Mouse (Mus musculus): ENCODE measurements around the gene Rps15. TPM values are rescaled to one million over a fixed set of nuclear protein-coding genes. Genes with fewer than 3 reads are reported as not detected.
A peak's percentile ranks its signal among the peaks of the same experiment; 100 is the strongest.
"Not testable (repeated sequence)": the region's sequence is repeated elsewhere in the genome, so short reads cannot be mapped to it uniquely, and the experiment has no call there.

The Rps15 gene
- polyA plus RNA-seq (2015; fragmentation: Nextera tagmentation; extraction: Ambion mirVana) = 1,158 and 1,206 TPM in 2 replicates

DNA sequence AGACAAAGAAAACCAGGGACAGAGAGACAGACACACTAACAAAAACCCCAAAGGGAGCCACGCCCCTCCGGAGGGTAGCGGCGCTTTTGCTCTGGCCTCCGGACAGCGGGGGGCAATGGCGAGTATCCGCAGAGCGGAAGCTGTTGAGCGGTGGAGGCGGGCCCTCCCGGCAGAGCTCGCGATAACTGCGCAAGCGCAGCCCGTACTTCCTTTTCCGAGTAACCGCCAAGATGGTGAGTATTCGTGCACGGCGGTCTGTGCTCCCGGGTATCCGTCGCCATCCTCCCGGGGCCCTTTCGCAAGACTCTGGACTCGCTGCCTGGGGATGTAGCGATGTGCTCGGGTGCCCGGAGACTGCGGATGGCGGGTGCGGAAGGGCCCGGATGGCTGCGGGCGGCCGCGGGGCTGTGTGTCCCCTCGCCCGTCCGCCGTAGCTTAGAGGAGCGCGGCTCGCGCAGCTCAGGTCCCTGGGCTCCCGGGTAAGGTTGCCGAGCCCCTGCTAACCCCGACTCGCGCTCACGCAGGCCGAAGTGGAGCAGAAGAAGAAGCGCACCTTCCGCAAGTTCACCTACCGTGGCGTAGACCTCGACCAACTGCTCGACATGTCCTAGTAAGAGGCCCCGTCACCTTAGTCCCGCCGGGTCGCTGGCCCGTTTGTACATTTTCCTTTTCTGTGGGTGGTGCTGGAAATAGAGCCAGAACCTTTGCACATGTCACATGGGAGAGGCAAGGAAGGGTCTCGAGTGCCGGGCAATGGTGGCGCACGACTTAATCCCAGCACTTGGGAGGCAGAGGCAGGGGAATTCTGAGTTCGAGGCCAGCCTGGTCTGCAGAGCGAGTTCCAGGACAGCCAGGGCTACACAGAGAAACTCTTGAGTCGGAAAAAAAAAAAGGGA, at the start of gene Rps15:
Gene Rps15 (plus strand): TSS at position 203 of the 896 bp plus-strand sequence.
- DNase-seq (ENCODE audit: low spot score) = peak; percentile 97

DNA sequence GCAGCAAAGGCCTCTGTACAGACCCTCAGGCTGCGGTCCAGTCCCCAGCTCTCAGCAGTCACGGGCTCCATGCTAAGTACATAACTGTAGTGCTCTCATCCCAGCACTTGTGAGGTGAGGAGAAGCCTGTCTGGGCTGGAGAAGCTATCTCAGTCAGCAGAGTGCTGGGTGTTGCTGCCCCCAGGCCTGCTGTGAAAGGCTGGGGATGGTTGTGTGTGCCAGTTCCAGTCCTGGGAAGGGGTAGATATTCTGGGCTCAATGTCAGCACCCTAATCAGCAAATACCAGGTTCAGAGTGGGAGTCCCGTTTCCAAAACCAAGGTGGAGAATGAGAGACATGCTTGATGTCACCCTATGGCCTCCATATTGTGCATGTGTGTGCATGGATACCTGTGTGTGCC, 49.6 kb upstream of the Rps15 start:
- DNase-seq (ENCODE audit: low spot score) = no peak

- DNase-seq (ENCODE audit: low spot score) = peak; percentile 53
These were observed 47.4 kb upstream of the Rps15 start for GRCm38 (mm10) chr10:80244791-80245399.

GRCm38 (mm10) chr10:80245600-80245999, 46.7 kb upstream of the Rps15 start:
- DNase-seq (ENCODE audit: low spot score) = peak; percentile 85

DNA sequence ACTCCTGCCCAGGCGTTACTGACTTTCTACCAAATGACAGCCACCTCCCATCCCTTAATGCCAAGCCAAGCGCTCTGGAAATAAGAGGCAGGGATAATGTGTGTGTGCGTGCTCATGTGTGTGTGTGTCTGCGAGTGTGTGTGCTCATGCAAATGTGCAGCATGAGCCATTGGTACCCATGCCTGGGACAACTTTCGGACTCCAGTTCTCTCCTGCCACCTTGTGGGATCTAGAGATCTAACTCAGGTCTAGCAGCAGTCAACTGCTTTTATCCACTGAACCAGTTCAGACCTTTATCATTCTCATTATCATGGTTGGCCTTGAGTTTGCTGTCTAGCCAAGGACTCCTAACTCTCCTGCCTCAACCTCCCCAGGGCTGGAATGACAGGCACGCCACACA, 44.4 kb upstream of the Rps15 start:
- no peak for DNase-seq (ENCODE audit: low spot score)

GRCm38 (mm10) chr10:80248437-80248836, 43.8 kb upstream of the Rps15 start:
- not testable (repeated sequence) for DNase-seq (ENCODE audit: low spot score)

DNA sequence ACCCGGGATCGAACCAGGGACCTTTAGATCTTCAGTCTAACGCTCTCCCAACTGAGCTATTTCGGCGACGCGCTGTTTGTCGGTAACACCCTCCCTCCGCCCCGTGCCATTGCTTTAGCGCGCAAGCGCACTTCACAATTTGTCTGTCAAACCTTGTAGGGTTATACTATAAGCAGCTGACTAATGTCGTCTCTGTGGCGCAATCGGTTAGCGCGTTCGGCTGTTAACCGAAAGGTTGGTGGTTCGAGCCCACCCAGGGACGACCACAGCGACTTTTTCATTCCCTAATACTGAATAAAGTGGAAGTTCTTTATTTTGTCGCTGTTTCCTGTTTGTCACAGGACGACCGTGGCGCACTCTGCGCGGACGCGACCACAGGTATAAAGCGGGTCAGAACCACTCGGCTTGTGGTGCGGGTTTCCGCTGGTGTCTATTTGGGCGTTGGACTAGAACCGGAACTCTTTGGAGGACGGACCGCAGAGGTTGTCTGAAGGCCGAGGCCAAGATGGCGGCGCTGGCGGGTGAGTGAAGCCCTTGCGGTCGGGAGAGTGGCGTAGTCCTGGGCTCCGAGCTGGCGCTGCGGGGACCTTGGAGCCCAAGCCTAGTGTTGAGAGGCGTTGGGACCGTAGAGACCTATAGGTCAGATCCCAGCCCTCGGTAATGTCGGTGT, 43.1 kb upstream of the Rps15 start, which contains the start of gene Ndufs7:
Gene Ndufs7 (plus strand): TSS at position 151 of the 670 bp plus-strand sequence.
- DNase-seq (ENCODE audit: low spot score) = peak; percentile 97

GRCm38 (mm10) chr10:80250059-80250458, 42.2 kb upstream of the Rps15 start:
- no peak for DNase-seq (ENCODE audit: low spot score)

DNA sequence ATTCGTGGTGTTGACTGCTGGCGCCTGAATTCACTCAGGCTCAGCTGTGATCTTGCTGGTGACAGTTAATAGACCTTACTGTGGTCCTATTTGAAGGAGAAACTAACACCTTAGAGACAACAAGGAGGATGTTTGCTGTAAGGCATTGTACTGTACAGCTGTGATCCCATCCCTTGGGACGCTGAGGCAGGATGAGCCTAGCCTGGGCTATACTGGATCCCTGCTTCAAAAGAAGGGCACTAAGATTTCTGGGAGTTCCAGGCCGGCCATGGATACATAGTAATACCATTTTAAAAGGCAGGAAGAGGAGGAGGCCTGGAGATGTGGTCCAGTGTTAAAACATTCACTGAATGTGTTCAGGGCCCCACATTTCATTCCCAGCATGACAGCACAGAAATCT, 41.7 kb upstream of the Rps15 start:
- DNase-seq (ENCODE audit: low spot score) = no peak

DNA sequence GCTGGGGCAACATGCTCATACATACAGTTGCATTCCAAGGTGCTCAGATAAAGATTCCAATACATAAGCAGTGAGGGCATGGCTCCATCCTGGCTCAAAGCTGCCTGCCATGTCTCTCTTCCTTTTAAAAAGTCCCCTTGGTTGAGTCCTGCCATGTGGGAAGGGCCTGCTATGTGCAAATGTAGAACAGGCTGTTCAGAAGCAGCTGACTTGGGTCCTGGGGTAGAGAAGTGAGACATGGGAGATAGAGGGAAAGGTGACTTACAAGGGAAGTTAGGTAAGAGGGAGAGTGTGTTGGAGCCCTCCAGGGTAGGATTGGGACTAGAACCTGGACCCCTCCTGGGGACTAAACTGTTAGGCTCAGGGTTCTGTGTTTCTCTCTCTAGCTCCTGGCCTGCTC, 40.2 kb upstream of the Rps15 start:
- DNase-seq (ENCODE audit: low spot score) = no peak

DNA sequence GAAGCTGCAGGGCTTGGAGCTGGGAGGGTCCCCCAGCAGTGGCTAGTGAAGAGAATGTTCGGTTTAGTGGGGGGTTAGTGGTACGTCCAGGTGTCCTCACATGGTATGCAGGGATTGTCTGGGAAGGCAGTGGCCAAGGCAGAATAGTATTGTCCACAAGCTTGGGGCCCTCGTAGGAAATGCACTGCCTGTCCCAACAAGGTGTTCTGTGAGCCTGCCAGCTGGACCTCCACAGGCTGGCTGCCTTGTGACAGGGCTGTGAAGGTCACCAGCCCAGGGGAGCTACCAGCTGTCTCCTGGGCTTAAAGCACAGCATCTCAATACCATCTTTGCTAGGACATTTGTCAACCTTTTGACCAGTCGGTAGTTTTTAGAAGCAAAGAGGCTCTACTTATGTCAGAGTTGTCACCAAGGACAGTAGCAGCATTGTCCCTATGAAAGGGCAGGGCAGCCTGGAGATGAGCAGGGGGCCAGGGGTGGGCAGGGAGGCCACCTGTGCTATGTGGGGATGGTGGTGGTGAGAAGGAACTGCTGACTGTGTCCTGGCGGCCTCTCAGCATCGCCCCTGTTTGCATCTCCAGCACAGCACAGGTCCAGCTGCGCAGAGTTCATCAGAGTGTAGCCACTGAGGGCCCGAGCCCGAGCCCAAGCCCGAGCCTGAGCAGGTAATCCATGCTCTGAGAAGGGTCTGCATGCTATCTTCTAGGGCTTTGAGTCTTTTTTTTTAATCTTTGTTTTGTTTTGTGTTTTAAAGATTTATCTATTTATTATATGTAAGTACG, 39.6 kb upstream of the Rps15 start:
- DNase-seq (ENCODE audit: low spot score) = no peak

DNA sequence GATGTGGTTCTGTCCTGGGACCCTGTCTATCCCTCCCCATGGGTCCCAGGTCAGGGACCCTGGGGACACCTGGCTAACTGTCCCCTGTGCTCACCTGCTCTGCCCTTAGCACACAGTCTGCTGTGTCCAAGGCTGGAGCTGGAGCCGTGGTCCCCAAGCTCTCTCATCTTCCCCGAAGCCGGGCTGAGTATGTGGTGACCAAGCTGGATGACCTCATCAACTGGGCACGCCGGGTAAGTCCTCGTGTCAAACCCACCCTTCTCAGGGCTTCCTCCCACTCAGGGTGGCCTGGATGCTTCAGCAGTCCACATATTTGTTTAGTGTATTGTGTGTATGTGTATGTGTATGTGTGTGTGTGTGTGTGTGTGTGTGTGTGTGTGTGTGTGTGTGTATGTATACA, 38.7 kb upstream of the Rps15 start:
- DNase-seq (ENCODE audit: low spot score) = no peak

DNA sequence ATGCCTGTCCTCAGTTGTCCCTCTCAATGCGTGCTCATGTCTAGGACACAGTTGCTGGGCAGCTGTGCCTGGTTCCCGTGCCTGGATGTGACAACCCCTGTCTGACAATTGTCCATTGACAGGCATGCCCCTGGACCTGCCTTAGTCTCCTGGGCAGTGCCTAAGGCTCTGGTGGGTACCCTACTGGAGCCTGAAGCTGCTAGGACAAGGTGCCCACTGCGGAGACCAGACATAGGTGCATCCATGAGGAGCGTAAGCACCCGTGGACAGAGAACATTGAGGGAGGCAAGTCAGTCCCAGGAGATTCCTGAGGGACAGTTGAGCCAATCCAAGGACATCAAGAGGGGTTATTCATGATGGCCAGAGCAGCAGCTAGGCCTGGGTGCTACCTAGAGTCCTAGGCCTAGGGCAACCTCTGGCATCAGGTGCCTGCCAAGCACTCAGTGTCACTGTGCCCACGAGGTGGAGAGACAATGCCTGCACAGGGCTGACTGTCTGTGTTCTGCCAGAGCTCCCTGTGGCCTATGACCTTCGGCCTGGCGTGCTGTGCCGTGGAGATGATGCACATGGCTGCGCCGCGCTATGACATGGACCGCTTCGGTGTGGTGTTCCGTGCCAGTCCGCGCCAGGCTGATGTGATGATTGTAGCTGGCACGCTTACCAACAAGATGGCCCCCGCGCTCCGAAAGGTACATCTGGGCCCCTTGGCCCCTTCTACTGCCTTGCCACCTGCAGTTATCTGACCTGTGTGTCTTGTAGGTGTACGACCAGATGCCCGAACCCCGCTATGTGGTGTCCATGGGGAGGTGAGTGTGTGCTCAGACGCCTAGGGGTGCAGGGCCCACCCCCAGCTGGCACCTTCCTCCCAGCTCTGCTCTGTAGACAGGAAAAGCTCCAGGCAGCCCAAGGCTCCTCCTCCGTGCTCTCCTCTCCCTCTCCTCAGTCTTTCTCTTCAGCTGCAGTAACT, 37.6 kb upstream of the Rps15 start:
- no peak for DNase-seq (ENCODE audit: low spot score)

GRCm38 (mm10) chr10:80255881-80256535, 36.2 kb upstream of the Rps15 start:
- no peak for DNase-seq (ENCODE audit: low spot score)

GRCm38 (mm10) chr10:80257936-80258335, 34.3 kb upstream of the Rps15 start:
- DNase-seq (ENCODE audit: low spot score) = no peak

GRCm38 (mm10) chr10:80258752-80259462, 33.3 kb upstream of the Rps15 start:
- no peak for DNase-seq (ENCODE audit: low spot score)

DNA sequence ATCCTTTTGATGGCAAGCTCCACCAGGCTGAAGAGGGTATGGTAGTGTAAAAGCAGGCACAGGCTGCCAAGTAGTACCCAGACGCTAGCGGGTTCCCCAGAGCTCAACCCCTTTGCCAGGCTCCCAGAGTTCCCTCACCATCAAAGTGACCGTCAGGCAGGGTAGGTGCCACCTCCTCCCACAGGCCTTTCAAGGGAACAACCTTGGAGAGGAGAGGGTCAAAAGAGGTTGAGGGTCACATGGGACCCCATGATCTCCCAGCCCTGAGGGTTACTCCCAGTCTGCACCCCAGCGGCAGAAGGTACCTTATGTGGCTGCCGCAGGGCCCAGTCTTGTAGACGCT, 32.8 kb upstream of the Rps15 start:
- no peak for DNase-seq (ENCODE audit: low spot score)

DNA sequence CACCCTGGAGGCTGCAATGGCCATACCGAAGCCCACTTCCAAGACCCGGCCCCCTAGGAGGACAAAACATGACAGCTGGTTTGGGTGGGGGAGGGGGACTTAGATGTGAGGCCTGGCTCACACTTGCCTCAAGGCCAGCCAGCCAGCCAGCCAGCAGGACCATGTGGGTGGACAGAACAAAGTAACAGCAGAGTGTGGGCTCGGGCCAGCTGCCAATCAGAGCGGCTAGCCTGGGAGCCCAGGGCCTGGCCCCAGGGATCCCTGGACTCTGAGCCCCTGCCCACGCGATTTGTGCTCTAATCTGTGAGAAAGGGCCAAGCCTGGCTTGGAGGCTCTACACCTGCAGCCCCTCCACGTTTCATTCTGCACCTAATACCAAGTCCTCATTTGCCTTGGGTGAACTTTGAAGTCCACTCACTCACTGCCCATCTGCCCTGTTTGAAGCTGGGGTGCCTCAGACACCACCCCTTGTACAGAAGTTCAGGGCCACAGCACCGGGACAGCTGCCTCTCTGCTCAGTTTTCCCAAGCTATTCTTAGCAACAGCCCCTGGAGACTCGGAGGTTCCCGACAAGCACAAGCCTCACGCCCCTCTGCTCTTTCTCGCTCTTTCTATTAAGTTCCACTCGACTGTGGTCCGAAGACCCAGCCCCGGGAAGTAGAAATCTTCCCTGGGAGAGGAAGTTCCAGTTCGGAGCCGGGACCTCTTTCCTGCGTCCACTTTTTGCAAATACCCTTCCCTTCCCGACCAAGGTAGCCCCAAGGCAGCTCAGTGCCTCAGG, 32.2 kb upstream of the Rps15 start:
- DNase-seq (ENCODE audit: low spot score) = no peak

All from thymus, postnatal 0 days (tissue).